Comparison of ENCODE assay signal across 17 mouse cellular contexts in genomic region chr16:75365361-75365994, GRCm38 (mm10).
DNase-seq lines count a peak whose midpoint lies in the region; ATAC-seq lines count a peak whose summit lies in the region.
"Had no signal": no experiment of that assay in that cellular context is flagged by ENCODE, and none has a peak within 500 bp of the region (broad histone marks: within the 10 kb centered on the region; RNA-seq: fewer than 3 reads in every experiment).

No protein-coding gene starts in this region.

- no peak overlapping the region for H3K4me3 ChIP-seq in midbrain, embryonic 12.5 days
- no peak overlapping the region for H3K4me3 ChIP-seq in midbrain, embryonic 10.5 days
- H3K4me3 ChIP-seq in forebrain, embryonic 13.5 days = no peak overlapping the region
- no peak overlapping the region for H3K4me3 ChIP-seq in hindbrain, embryonic 16.5 days (ENCODE audit: low read length)
- no peak overlapping the region for H3K4me3 ChIP-seq in intestine, embryonic 15.5 days (replicated peaks)
- H3K4me3 ChIP-seq: embryonic facial prominence, embryonic 13.5 days; heart, embryonic 13.5 days; limb, embryonic 12.5 days; liver, embryonic 15.5 days had no signal

- no peak for DNase-seq in midbrain, embryonic 10.5 days (ENCODE audit: low spot score)
- DNase-seq in retina, embryonic 14.5 days (ENCODE audit: low spot score) = peak; percentile 17
- DNase-seq in gastrocnemius, adult 8-10 months (ENCODE audit: low spot score in 2 of 2) = no peak
- DNase-seq: adrenal gland, postnatal 10 days; kidney, adult 9 months; right cerebral cortex, adult 18-20 months; spleen, adult 18-20 months; thymus, postnatal 14 days had no signal

- no peak overlapping the region for H3K9ac ChIP-seq in midbrain, embryonic 12.5 days (replicated peaks)
- no peak overlapping the region for H3K9ac ChIP-seq in forebrain, embryonic 13.5 days
- H3K9ac ChIP-seq in hindbrain, embryonic 16.5 days (ENCODE audit: low read depth, low read length) = peak overlapping the region; percentile 13
- no peak overlapping the region for H3K9ac ChIP-seq in intestine, embryonic 15.5 days
- H3K9ac ChIP-seq: embryonic facial prominence, embryonic 13.5 days; heart, embryonic 13.5 days; limb, embryonic 12.5 days; liver, embryonic 15.5 days had no signal

- 42% methylated on average over 8 of the region's 8 CpGs for WGBS in midbrain, embryonic 12.5 days
- WGBS in midbrain, embryonic 10.5 days = 55% methylated on average over 8 of the region's 8 CpGs
- 25% methylated on average over 8 of the region's 8 CpGs for WGBS in forebrain, embryonic 13.5 days
- WGBS in hindbrain, embryonic 16.5 days = 39% methylated on average over 8 of the region's 8 CpGs
- 57% methylated on average over 8 of the region's 8 CpGs for WGBS in intestine, embryonic 15.5 days

- H3K4me1 ChIP-seq in midbrain, embryonic 12.5 days = peaks cover 6% of the 10 kb centered on the region
- peaks cover 4% of the 10 kb centered on the region for H3K4me1 ChIP-seq in midbrain, embryonic 10.5 days
- peaks cover 6% of the 10 kb centered on the region; the same call in 1 of the 2 replicates for H3K4me1 ChIP-seq in forebrain, embryonic 13.5 days
- H3K4me1 ChIP-seq in hindbrain, embryonic 16.5 days (ENCODE audit: control insufficient read depth, insufficient read depth, low read depth, low read length) = peaks cover 5% of the 10 kb centered on the region
- H3K4me1 ChIP-seq in intestine, embryonic 15.5 days (replicated peaks) = no peaks in the 10 kb centered on the region
- H3K4me1 ChIP-seq: embryonic facial prominence, embryonic 13.5 days; heart, embryonic 13.5 days; limb, embryonic 12.5 days; liver, embryonic 15.5 days had no signal

- no peak overlapping the region for H3K4me2 ChIP-seq in midbrain, embryonic 12.5 days (replicated peaks)
- H3K4me2 ChIP-seq in forebrain, embryonic 13.5 days = peak overlapping the region; percentile 13; the same call in 1 of the 2 replicates
- peak overlapping the region; percentile 17; the same call in 1 of the 2 replicates for H3K4me2 ChIP-seq in hindbrain, embryonic 16.5 days (ENCODE audit: low read length)
- no peak overlapping the region for H3K4me2 ChIP-seq in intestine, embryonic 15.5 days (replicated peaks)
- H3K4me2 ChIP-seq: embryonic facial prominence, embryonic 13.5 days; heart, embryonic 13.5 days; limb, embryonic 12.5 days; liver, embryonic 15.5 days had no signal

- peak; percentile 44; the same call in 1 of the 2 replicates for ATAC-seq in midbrain, embryonic 12.5 days (ENCODE audit: low FRiP score, low read depth)
- ATAC-seq in forebrain, embryonic 13.5 days = peak; percentile 72
- peak; percentile 52; the same call in 1 of the 2 replicates for ATAC-seq in hindbrain, embryonic 16.5 days
- ATAC-seq in intestine, embryonic 15.5 days = no peak
- ATAC-seq in megakaryocyte-erythroid progenitor cell, adult 5-6 weeks (replicated peaks; ENCODE audit: low FRiP score, low TSS enrichment, poor library complexity, severe bottlenecking) = no peak

- no peak overlapping the region for H3K27ac ChIP-seq in midbrain, embryonic 12.5 days (replicated peaks)
- H3K27ac ChIP-seq in midbrain, embryonic 10.5 days (replicated peaks) = no peak overlapping the region
- H3K27ac ChIP-seq in forebrain, embryonic 13.5 days = no peak overlapping the region
- H3K27ac ChIP-seq in hindbrain, embryonic 16.5 days (ENCODE audit: low read depth, low read length) = peak overlapping the region; percentile 25; the same call in 1 of the 2 replicates
- no peak overlapping the region for H3K27ac ChIP-seq in intestine, embryonic 15.5 days
- H3K27ac ChIP-seq: embryonic facial prominence, embryonic 13.5 days; heart, embryonic 13.5 days; limb, embryonic 12.5 days; liver, embryonic 15.5 days had no signal

- no peaks in the 10 kb centered on the region for H3K27me3 ChIP-seq in midbrain, embryonic 12.5 days
- H3K27me3 ChIP-seq in midbrain, embryonic 10.5 days (ENCODE audit: low read depth, poor library complexity, severe bottlenecking) = no peaks in the 10 kb centered on the region
- no peaks in the 10 kb centered on the region for H3K27me3 ChIP-seq in forebrain, embryonic 13.5 days
- H3K27me3 ChIP-seq in hindbrain, embryonic 16.5 days (replicated peaks; ENCODE audit: control insufficient read depth, insufficient read depth, low read length) = no peaks in the 10 kb centered on the region
- no peaks in the 10 kb centered on the region for H3K27me3 ChIP-seq in intestine, embryonic 15.5 days (replicated peaks)
- H3K27me3 ChIP-seq: embryonic facial prominence, embryonic 13.5 days; heart, embryonic 13.5 days; limb, embryonic 12.5 days; liver, embryonic 15.5 days had no signal

- H3K36me3 ChIP-seq in midbrain, embryonic 12.5 days = no peaks in the 10 kb centered on the region
- no peaks in the 10 kb centered on the region for H3K36me3 ChIP-seq in midbrain, embryonic 10.5 days
- no peaks in the 10 kb centered on the region for H3K36me3 ChIP-seq in forebrain, embryonic 13.5 days (ENCODE audit: poor library complexity, severe bottlenecking)
- no peaks in the 10 kb centered on the region for H3K36me3 ChIP-seq in hindbrain, embryonic 16.5 days (ENCODE audit: control insufficient read depth, insufficient read depth, low read length)
- no peaks in the 10 kb centered on the region for H3K36me3 ChIP-seq in intestine, embryonic 15.5 days
- H3K36me3 ChIP-seq: embryonic facial prominence, embryonic 13.5 days; heart, embryonic 13.5 days; limb, embryonic 12.5 days; liver, embryonic 15.5 days had no signal

- no peaks in the 10 kb centered on the region for H3K9me3 ChIP-seq in midbrain, embryonic 12.5 days
- H3K9me3 ChIP-seq in midbrain, embryonic 10.5 days (replicated peaks) = no peaks in the 10 kb centered on the region
- H3K9me3 ChIP-seq in forebrain, embryonic 13.5 days (replicated peaks) = no peaks in the 10 kb centered on the region
- H3K9me3 ChIP-seq in hindbrain, embryonic 16.5 days (ENCODE audit: control insufficient read depth, low read length) = no peaks in the 10 kb centered on the region
- no peaks in the 10 kb centered on the region for H3K9me3 ChIP-seq in intestine, embryonic 15.5 days
- H3K9me3 ChIP-seq: embryonic facial prominence, embryonic 13.5 days; heart, embryonic 13.5 days; limb, embryonic 12.5 days; liver, embryonic 15.5 days had no signal

Comparison
In these comparisons a context has a peak if more than half of its experiments do, and no peak if none do; other contexts are left out.
1. ATAC-seq: peak in midbrain, embryonic 12.5 days (single experiment), forebrain, embryonic 13.5 days (single experiment) and hindbrain, embryonic 16.5 days (single experiment); none in intestine, embryonic 15.5 days (single experiment) and megakaryocyte-erythroid progenitor cell, adult 5-6 weeks (single experiment).
2. H3K4me2 ChIP-seq: peak in forebrain, embryonic 13.5 days (single experiment) and hindbrain, embryonic 16.5 days (single experiment); none in midbrain, embryonic 12.5 days (single experiment) and intestine, embryonic 15.5 days (single experiment).